Mouse (Mus musculus) embryonic fibroblast, embryonic 13.5 days (primary cell): Measurements from ENCODE around the gene Nf1.

ENCODE experiments used
- CTCF ChIP-seq: IDR thresholded peaks from 2 replicates; pipeline ENCODE4 v1.5.1; 2011; ENCODE audit warnings: mild to moderate bottlenecking, control low read depth, low read length, moderate library complexity, borderline replicate concordance; ENCODE audit not compliant: insufficient read depth
- POLR2A ChIP-seq: IDR thresholded peaks from 2 replicates; pipeline ENCODE4 v1.6.1; 2011; ENCODE audit warnings: low read depth, mild to moderate bottlenecking, control low read depth, low read length, moderate library complexity

GRCm38 (mm10) chr11:79581257-79581656 lies 241.8 kb downstream of the Nf1 start:
- TF ChIP-seq CTCF: no peak
- TF ChIP-seq POLR2A: no peak
